Mouse (Mus musculus) kidney, postnatal 0 days (tissue): Measurements from ENCODE around the gene Crk. TPM values are rescaled to one million over a fixed set of nuclear protein-coding genes. Genes with fewer than 3 reads are reported as not detected.
A peak's percentile ranks its signal among the peaks of the same experiment; 100 is the strongest.

Experiments
- ATAC-seq: fragments of 200-750 bp; cut with Nextera tagmentation; replicated peaks from 2 replicates; pipeline ENCODE4 v1.8.0; 2017; ENCODE audit warnings: low read depth, moderate number of reproducible peaks, moderate TSS enrichment, moderate library complexity; ENCODE audit not compliant: low FRiP score
- DNase-seq: peaks from one replicate; pipeline ENCODE4 v3.0.0-alpha.2; 2016; ENCODE audit warnings: low spot score
- H3K27ac ChIP-seq: fragments of 300-500 bp; sonication (generic); 2 replicates; pipeline ENCODE4 v1.5.1; 2014; ENCODE audit warnings: mild to moderate bottlenecking
- H3K27me3 ChIP-seq: fragments of 300-500 bp; sonication (generic); 2 replicates; pipeline ENCODE4 v1.6.1; 2014; ENCODE audit warnings: low read length, mixed read lengths; ENCODE audit not compliant: insufficient read depth
- H3K36me3 ChIP-seq: fragments of 300-500 bp; sonication (generic); 2 replicates; pipeline ENCODE4 v1.6.1; 2014; ENCODE audit warnings: low read length, mixed read lengths; ENCODE audit not compliant: insufficient read depth
- H3K4me1 ChIP-seq: fragments of 300-500 bp; sonication (generic); replicated peaks from 2 replicates; pipeline ENCODE4 v1.6.1; 2014; ENCODE audit warnings: antibody characterized with exemption, low read length, mixed read lengths; ENCODE audit not compliant: insufficient read depth
- H3K4me2 ChIP-seq: fragments of 300-500 bp; sonication (generic); 2 replicates; pipeline ENCODE4 v1.6.1; 2014; ENCODE audit warnings: mild to moderate bottlenecking, low read length, moderate library complexity, mixed read lengths
- H3K4me3 ChIP-seq: fragments of 300-500 bp; sonication (generic); replicated peaks from 2 replicates; pipeline ENCODE4 v1.5.1; 2014; ENCODE audit warnings: low read depth, low read length
- H3K9ac ChIP-seq: fragments of 300-500 bp; sonication (generic); 2 replicates; pipeline ENCODE4 v1.6.1; 2014; ENCODE audit warnings: low read depth, low read length
- H3K9me3 ChIP-seq: fragments of 300-500 bp; sonication (generic); replicated peaks from 2 replicates; pipeline ENCODE4 v1.6.1; 2016; ENCODE audit warnings: low read length, inconsistent platforms, mixed read lengths
- CTCF ChIP-seq: IDR thresholded peaks from 2 replicates; pipeline ENCODE4 v1.5.1; 2016; ENCODE audit warnings: antibody characterized with exemption, low read depth, mild to moderate bottlenecking, moderate library complexity
- WGBS: fragments of 180-500 bp; shearing (Covaris S2); extraction: QIAGEN DNeasy Blood & Tissue Kit; methylation state at CpG from one replicate; pipeline ENCODE4 v1.1.7; 2014; 5-methylcytosine and 5-hydroxymethylcytosine counted together
- polyA plus RNA-seq: library from polyadenylated mRNA; unstranded; fragments of >200 nt; fragmentation: Nextera tagmentation; extraction: Ambion mirVana; gene quantifications from 2 replicates; pipeline ENCODE4 v1.2.1, GENCODE M21; 2015

Gene Crk
- 106 and 112 TPM in 2 replicates for polyA plus RNA-seq

DNA sequence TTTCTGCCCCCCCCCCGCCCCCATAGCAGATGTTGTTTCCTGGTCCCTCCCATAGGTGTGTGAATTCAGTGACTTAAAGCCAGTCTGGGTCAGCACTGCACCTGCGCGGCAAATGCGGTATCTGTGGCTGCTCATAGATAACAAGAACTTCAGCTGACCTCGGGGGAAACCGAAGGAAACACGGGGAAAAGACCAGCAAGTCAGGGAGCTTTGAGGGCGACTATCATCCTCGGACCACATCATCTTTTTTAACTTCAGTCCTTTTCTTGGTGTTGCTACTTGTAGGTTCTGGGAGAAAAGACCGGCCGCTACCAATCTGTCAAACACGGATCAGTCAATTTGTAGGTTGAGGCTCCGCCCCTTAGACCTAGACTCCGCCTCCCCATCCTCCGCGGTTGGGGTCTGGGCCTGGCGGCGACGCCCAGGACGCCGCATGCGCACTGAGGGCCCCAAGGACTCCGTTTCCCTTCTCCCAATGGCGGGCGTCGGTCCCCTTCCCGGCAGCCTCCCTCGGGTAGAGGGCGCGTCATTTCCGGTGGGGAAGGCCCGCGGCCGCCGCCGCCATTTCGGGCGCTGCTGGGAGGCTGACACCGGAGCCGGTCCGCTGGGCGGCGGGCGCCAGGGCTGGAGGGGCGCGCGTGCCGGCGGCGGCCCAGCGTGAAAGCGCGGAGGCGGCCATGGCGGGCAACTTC, at the start of gene Crk:
Gene Crk, plus strand, starts transcription at position 513 of the 692 bp plus-strand sequence.
- Histone ChIP-seq H3K27me3 (no peaks in the 10 kb centered on the region), H3K4me2 (peak within 1 kb of the TSS; percentile 62), H3K27ac (peak within 1 kb of the TSS; percentile 98), H3K9me3 (no peaks in the 10 kb centered on the region), H3K4me3 (peak within 1 kb of the TSS; percentile 90), H3K4me1 (0 out of 2 replicates have a peak, but pooled peaks cover 13% of the 10 kb centered on the region), H3K9ac (peak within 1 kb of the TSS; percentile 96), H3K36me3 (peaks cover 4% of the 10 kb centered on the region; the same call in 1 of the 2 replicates)
- peak; percentile 99 for DNase-seq
- WGBS = under 1% methylated on average over 51 of the region's 55 CpGs
- no peak; the same call in 1 of the 2 replicates for TF ChIP-seq CTCF
- ATAC-seq = peak; percentile 96

DNA sequence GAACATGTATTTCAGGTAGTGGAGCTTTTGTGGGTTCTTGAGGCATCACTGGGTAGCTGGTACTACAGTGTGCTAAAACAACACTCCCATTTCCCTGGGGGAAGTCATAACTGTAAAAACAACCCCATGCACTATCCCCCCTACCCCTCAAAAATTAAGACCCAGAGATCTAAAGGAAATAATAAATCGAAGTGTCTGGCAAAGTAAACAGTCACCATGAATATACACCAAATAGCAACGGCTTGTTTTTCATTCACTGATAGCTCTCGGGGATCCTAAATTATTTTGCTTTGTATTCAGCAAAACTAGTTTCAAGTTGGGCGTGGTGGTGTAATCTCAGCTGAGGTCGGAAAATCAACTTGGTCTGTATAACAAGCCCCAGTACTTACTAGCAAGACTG, 49.0 kb upstream of the Crk start:
- ATAC-seq = no peak; the same call in 1 of the 2 replicates

DNA sequence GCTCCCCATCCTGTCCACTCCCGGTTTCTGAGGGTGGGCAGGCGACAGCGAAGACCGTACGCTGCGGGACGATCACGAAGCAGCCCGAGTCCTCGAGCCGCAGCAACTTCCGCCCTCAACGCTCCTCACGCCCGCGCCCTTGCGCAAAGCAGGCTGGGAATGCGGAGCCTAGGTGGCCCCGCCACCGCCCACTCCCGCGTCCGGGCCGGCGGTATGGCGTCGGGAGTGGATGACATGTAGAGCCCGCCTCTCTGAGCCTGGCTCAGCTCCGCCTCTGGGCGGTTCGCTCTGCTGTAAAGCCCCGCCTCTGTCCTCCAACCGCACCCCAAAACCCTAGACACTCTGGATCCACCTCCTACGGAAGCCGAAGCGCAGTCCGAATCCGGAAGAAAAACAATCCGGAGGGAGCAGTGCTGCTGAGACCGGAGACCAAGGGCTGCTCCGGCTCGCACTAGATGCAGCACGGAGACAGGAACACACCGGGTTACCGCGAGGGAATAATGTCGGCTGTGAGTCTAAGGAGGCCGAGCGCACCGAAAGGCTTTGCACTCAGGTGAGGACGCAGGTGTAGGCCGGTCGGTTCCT, 48.3 kb upstream of the Crk start, which contains the start of gene Inpp5k:
Gene Inpp5k, plus strand, starts transcription at position 344 of the 585 bp plus-strand sequence.
- H3K4me1 ChIP-seq = peaks cover 8% of the 10 kb centered on the region
- TF ChIP-seq CTCF = no peak
- ATAC-seq (peak; percentile 96), DNase-seq (peak; percentile 99)
- no peaks in the 10 kb centered on the region for H3K27me3 ChIP-seq
- peak within 1 kb of the TSS; percentile 57 for H3K9ac ChIP-seq
- under 1% methylated on average over 53 of the region's 53 CpGs for WGBS
- H3K27ac ChIP-seq = peak within 1 kb of the TSS; percentile 87
- peak within 1 kb of the TSS; percentile 61 for H3K4me3 ChIP-seq
- H3K4me2 ChIP-seq = peak within 1 kb of the TSS; percentile 58
- H3K9me3 ChIP-seq = no peaks in the 10 kb centered on the region
- H3K36me3 ChIP-seq = peaks cover 27% of the 10 kb centered on the region

More for the DNA sequence above, 49.0 kb upstream of the Crk start:
- no peak for DNase-seq
- Histone ChIP-seq H3K9me3 (no peaks in the 10 kb centered on the region), H3K4me2 (peak overlapping the region; percentile 58), H3K27ac (peak overlapping the region; percentile 87), H3K27me3 (no peaks in the 10 kb centered on the region), H3K9ac (peak overlapping the region; percentile 57), H3K4me3 (peak overlapping the region; percentile 61), H3K36me3 (peaks cover 32% of the 10 kb centered on the region), H3K4me1 (peaks cover 8% of the 10 kb centered on the region)
- no peak for TF ChIP-seq CTCF
- 9% methylated on average over 5 of the region's 5 CpGs for WGBS

DNA sequence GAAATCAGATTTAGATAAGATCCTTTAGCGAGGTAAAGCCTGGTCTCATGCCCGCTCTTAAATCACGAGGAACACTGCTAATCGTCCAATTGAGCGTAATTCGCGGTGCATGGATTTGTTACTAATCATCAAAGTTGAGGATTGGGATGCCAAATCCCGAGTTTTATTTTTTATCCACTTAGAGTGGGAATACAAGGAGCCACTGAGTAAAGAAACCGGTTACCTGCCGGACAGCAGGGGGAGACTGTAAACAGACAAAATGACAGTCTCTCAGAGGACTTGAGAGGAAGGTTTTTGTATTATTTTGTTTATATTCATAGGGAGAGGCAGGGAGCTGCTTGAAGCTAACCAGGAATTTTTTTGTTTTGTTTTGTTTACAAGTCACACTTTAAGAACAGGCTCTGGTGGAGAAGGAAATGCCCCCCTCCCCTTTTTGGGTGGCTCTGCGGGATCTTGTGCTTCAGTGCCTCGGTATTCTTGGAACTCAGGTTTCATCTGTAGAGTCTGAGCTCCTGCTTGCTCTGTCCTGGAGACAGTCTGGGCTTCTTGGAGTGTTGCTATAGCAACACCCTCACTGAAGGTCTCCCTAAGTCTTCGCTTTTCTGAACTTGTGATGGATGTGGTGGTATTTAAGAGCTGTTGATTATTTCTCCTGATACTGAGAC, 47.4 kb upstream of the Crk start:
- H3K4me3 ChIP-seq = peak overlapping the region; percentile 61
- peak overlapping the region; percentile 58 for H3K4me2 ChIP-seq
- 6% methylated on average over 13 of the region's 13 CpGs for WGBS
- peak overlapping the region; percentile 57 for H3K9ac ChIP-seq
- peaks cover 21% of the 10 kb centered on the region for H3K36me3 ChIP-seq
- no peaks in the 10 kb centered on the region for H3K27me3 ChIP-seq
- peak overlapping the region; percentile 78 for H3K27ac ChIP-seq
- TF ChIP-seq CTCF = peak; percentile 68
- ATAC-seq (no peak), DNase-seq (peak; percentile 76)
- no peaks in the 10 kb centered on the region for H3K9me3 ChIP-seq
- H3K4me1 ChIP-seq = peaks cover 8% of the 10 kb centered on the region

DNA sequence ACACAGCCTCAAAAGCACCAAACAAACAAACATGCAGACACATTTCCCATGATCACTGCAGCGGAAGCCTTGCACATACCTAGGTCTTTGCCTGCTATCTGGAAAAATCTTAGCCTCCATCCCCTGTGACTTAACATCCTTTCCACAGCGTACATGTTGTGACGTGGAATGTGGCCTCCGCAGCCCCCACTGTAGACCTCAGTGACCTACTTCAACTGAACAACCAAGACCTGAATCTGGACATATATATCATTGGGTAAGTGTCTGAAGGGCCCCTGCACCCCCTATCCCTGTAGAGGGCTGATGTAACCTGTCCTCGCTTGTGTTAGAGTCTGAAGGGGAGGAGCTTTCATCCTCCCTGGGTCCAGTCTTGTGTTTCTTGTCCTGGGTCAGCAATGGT, 46.1 kb upstream of the Crk start:
- Histone ChIP-seq H3K4me1 (peaks cover 8% of the 10 kb centered on the region), H3K27me3 (no peaks in the 10 kb centered on the region), H3K27ac (no peak overlapping the region), H3K9me3 (no peaks in the 10 kb centered on the region), H3K36me3 (peaks cover 10% of the 10 kb centered on the region), H3K4me3 (no peak overlapping the region), H3K9ac (no peak overlapping the region), H3K4me2 (no peak overlapping the region)
- DNase-seq (no peak), ATAC-seq (no peak)
- no peak for TF ChIP-seq CTCF
- WGBS = 78% methylated on average over 5 of the region's 5 CpGs

DNA sequence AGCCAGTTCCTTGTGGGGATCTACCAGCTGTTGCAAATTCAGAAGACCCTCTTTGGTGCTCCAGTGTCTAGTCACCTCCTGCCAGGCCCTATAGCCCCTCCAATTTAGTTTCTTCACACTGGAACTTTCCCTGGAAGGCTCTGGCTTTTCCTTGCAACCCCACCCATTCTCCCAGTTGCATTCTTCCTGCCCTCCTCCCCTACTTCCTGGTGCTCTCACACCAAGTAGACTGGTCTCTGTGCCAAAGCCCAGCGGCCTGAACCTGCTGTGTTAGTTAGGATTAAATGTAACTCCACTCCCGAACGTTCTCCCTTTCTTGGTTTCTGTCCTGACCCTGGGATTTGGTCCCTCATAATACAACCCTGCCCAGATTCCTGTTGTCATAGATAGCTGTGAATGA, 44.3 kb upstream of the Crk start:
- Histone ChIP-seq H3K27ac (0 out of 2 replicates have a peak overlapping the region, but pooled peaks have one; percentile 65), H3K27me3 (no peaks in the 10 kb centered on the region), H3K4me2 (no peak overlapping the region), H3K9ac (no peak overlapping the region), H3K4me3 (no peak overlapping the region), H3K4me1 (peaks cover 8% of the 10 kb centered on the region), H3K9me3 (no peaks in the 10 kb centered on the region), H3K36me3 (peaks cover 12% of the 10 kb centered on the region; the same call in 1 of the 2 replicates)
- WGBS = 54% methylated on average over 3 of the region's 3 CpGs
- DNase-seq (no peak), ATAC-seq (no peak)
- no peak for TF ChIP-seq CTCF
